Mouse (Mus musculus) thymus, postnatal 36 days (tissue): ENCODE measurements around the gene Bak1.

Experiments
- DNase-seq, 2 experiments: peaks; one replicate each; pipeline ENCODE4 v3.0.0; 2022; ENCODE audit warnings: mixed read lengths in 2 of 2

Gene Bak1

GRCm38 (mm10) chr17:27028909-27029308, at the start of gene Bak1:
TSS of gene Bak1 (minus strand) at chr17:27029009.
- no peak for DNase-seq

GRCm38 (mm10) chr17:27078499-27078898, 49.7 kb upstream of the Bak1 start:
- no peak for DNase-seq

DNA sequence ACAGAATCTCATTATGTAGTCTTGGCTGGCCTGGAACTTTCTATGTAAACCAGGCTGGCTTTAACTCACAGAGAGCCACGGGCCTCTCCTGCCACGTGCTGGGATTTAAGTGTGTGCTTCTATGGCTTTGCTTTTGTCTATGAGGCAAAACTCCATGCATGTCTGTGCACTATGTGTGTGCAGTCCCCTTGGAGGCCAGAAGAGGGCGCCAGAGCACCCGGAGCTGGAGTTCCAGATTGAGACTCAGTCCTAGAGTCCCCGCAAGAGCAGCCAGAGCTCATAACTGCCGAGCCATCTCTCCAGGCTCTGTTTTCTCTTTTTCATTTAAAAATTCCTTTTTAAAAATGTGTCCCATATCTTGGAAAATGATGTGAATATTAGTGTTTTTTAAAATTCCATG, 49.1 kb upstream of the Bak1 start:
- no peak for DNase-seq

- DNase-seq, result no peak
These were observed 48.3 kb upstream of the Bak1 start for GRCm38 (mm10) chr17:27077133-27077532.

- peak in 1 of 2 experiments; percentile 40 for DNase-seq
These were observed 46.3 kb upstream of the Bak1 start for GRCm38 (mm10) chr17:27074849-27075745.

DNA sequence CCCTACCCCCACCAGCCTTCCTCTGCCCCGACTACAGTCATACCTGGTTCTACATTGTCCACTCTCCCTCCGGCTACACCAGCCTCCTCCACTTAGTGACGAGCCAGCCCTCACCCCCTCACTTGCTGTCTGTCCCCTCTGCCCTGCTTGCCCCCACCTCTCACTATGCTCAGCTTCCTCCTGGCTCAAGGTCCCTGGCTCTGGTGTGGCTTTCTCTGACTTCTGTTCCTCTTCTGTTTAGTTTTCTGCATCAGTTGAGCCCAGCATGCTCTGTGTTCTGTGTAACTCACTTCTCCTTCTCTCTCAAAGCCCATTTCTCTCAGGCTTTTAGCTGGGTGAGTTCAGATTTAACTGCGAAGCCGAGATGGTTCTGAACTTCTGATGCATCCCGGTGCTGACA, 45.4 kb upstream of the Bak1 start:
- DNase-seq, result no peak

DNA sequence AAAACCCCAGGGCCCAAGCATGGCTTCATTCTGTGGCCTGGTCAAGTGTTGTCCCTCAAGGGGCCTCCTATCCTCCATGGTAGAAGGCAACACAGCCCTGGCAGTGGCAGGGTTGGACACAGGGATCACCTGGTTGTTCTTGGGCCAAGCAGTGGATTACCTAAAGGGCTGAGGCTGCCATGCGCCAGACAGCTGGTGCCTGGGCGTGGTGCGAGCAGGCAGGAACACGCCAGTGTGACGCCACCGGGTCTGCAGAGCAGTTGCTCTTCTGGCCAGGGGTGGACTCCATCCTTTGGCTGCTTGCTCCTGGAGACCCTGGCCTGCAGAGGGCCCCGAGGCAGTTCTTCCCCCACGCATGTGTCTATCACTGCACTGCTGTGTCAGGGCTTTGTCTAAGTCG, 45.0 kb upstream of the Bak1 start:
- no peak for DNase-seq

DNA sequence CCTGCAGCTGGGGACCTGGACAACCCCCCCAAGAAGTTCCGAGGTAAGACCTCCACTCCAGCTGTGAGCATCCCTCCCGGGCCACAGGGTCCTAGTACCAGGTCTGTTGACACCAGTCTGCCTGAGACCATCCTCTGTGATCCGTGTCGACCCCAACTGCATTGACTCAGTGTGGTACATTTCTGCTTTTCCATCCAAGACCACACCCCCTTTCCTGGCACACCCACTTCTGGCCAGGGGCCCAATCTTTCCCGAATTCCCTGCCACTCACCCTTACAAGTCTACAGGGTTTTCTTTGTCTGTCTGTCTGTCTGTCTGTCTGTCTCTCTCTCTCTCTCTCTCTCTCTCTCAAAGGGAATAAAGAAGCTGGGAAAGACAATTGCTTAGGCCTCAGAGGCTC, 44.3 kb upstream of the Bak1 start:
- no peak for DNase-seq

- DNase-seq, result no peak
These were observed 43.6 kb upstream of the Bak1 start for GRCm38 (mm10) chr17:27072363-27072762.

- DNase-seq, result peak; percentile 55 to 56
These were observed 42.8 kb upstream of the Bak1 start for GRCm38 (mm10) chr17:27071630-27072029.

DNA sequence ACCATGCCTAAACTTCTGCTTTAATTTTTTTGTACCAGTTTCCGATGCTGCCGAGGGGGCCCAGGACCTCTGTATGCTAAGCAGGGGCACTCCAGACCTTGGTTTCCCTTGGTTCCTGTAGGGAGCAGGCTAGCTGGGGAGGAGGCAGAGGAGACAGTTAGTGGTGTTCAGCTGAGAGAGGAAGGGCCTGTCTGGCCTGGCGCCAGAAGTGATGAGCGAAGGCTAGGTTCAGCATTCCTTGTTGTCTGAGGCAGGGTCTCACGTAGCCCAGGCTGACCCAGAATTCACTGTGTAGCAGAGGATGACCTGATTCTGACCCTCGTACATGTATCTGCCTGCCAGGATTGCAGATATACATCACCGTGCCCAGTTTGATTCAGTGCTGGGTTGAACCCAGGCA, 42.1 kb upstream of the Bak1 start:
- no peak for DNase-seq

DNA sequence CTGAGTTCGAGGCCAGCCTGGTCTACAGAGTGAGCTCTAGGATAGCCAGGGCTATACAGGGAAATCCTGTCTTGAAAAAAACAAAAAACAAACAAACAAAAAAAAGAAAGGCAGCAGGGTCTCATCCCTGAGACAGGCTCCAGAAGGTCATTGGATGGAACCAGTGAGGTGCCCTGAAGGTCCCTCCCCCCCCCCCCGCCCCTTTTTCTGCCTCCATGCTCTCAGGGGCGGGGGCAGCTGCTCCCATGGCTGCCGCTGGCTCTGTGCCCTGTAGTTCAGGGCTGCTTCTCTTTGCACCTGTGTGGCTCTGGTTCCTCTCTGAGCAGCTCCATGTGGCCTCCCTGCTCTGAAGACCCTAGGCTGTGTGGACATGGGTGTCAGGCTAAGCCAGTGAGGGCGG, 40.3 kb upstream of the Bak1 start:
- no peak for DNase-seq

DNA sequence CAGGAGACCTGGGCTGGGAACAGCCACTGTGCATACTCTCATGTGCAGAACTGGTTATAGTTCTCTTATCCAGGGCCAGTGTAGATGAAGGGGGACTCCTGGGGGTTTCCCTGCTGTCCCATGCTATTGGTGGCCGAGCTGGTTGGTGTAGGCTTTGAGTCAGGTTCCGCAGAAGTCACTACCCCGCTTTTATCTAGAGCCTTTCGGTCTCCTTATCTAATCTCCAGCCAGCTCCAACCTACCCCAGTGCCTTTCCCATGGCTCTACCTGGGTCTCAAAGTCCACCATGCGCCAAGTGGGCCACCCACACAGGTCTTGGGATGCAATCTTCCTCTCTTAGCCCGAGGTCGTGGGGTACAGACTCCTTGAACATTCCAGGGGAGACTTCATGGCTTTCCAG, 37.3 kb upstream of the Bak1 start:
- DNase-seq, result no peak

DNA sequence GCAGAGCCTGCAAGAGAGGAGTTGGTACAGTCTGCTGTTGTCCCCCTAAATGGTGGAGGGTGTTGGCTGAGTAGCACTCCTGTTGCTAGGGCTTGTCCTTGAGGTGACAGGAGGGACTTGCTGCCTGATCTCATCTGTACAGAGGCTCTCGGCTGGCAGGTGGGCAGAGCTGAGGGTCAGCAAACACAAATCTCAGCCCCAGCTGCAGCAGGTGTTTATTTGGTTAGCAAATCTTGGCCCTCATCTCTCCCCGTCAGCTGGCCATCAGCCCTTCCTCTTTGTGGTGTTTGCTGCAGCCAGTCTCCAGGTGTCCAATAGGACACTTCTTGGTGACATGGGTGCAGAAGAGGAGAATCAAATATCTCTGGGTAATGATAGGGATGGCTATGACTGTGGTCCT, 35.4 kb upstream of the Bak1 start:
- no peak for DNase-seq

DNA sequence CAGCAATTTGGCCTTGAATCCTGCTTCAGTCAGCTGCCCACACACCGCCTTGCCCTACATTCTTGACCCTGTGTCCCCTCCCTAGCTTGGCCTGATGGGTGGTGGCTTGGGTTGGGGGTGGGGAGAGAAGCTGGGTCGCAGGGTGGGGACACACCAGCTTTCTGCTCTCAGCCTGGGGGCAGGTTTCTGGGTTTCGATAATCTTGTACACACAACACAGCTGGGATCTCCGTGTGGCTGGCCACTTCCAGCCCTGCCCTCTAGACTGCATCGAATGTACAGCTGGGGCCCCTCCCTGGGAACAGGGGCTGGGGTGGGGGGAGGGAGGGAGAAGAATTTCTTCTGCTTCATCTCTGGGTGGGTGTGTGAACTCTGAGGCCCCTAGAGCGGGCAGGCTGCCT, 34.9 kb upstream of the Bak1 start:
- DNase-seq, result no peak

DNA sequence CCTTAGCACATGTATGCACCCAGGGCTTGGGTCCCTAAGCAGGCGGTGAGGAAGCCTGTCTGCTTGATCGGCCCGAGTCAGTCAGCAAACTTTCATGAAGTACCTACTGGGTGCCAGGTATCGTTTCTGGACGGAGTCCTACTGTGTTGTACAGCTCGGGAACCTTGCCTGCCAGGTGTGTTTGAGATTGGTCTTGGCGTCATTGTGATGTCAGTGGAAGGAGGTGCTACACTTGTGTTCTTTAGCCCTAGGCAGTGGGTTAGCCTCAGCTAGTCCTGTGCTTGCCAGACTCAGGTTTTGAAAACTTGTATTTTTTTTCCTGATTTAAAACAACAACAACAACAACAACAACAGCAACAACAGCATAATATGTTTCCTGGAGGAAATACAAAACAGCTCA, 33.9 kb upstream of the Bak1 start:
- DNase-seq, result no peak

DNA sequence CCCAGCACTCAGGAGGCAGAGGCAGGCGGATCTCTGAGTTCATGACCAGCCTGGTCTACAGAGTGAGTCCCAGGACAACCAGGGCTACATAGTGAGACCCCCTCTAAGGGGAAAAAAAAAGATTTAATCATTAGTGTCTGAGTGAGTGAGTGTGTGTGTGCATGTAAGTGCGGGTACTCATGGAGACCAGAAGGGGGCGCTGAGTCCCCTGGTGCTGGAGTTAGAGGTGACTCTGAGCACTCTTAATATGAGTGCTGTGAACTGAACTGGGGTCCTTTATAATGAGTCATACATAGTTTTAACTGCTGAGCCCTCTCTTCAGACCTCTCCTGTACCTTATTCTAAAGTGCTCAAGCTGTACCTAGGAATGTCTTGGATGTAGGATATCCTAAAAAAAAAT, 32.9 kb upstream of the Bak1 start:
- no peak for DNase-seq

DNA sequence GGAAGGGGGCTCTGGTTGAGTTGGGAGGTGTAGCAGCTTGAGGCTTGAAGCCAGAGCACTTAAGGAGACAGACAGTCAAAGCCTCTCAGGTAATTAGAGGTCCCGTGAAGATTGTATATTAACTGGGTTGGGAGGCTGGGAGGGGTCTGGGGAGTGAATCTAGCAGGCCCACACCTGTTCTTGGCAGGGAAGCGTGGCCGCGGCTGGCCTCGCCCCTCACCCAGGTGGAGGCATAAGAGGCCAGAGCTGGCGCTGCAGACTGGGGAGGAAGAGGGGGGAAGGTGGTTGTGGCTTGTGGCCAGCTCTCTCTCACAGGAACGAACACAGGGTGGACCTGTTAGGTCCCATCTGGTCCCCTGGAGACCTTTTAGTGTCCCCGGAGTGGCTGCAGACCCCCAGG, 31.9 kb upstream of the Bak1 start:
- no peak for DNase-seq

- peak; percentile 39 to 42 for DNase-seq
These were observed 28.8 kb upstream of the Bak1 start for GRCm38 (mm10) chr17:27057517-27058055.

DNA sequence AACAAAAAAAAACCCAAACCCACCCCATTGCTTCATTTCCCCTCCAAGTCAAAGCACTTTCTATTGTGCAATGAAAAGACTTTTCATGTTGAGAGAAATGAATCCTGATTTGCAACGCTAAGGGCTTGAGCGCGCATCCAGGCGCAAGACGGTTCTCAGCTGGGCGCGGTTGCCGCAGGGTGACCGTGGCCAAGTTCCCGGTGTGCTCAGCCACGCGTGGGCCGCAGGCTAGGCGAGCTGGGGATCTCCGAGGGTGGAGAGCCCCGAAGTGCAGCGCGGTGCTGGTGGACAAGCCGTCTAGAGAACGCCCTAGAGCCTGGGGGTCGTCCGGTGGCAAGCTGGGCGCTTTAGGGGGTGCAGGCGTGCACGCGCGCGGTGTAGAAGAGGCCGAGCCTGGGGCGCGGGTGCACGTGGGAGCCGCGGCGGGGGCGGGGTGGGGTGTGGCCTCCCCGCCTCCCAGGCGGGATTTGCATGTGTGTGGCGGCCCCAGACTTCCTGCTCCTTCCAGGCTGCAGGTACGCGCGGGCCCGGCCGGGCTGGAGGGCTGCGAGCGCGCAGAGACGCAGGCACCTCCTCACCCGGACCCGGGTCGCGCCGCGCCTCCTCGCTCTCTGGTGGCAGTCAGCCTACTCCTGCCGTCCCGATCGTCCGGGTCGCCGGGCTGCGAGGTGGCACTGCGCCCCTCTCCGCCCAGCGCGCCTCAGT, 28.2 kb upstream of the Bak1 start, which contains the start of gene Itpr3:
TSS of gene Itpr3 (plus strand) at position 493 of the 705 bp plus-strand sequence.
- peak; percentile 91 to 94 for DNase-seq

DNA sequence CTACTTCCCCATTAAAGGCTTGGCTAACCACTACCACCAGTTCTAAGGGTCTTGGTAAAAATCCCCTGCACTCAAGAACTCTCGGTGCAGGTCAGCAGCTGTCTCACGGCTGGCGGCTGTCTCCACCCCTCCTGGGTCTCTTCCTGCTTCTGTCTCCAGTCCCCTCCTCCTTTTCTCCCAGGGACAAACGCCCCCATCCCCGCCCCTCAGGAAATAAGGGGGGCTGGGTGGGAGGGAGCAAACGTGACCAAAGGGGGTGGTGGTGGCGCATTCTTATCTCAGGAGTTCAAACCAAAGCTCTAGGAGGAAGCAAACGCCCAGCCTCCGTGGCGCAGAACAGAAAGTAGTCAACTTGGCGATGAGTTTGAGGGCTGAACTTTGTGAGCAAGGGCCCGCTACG, 27.4 kb upstream of the Bak1 start:
- DNase-seq, result peak; percentile 77 to 87

DNA sequence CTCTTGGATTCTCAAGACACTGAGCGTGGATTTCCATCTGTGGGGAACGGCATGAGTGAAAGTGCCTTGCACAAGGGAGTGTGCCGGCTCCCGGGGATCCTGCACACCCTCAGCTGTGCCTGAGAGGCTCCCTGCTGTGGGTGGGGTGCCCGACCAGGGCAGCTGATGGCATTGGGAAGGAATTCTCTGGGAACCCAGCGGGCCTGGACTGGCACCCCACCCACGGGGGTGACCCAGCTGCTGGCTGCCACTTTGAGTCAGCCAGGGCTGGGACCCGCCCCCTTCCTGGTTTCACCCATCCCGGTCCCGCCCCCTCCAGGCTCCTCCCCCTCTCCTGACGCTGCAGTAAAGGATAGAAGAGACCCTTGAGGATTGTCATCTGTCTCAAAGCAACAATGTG, 22.7 kb upstream of the Bak1 start:
- peak; percentile 73 to 76 for DNase-seq

GRCm38 (mm10) chr17:27050853-27051252, 22.0 kb upstream of the Bak1 start:
- DNase-seq, result no peak
